Mouse (Mus musculus): ENCODE results near the gene Gm11627.
"Not testable (repeated sequence)": the region's sequence is repeated elsewhere in the genome, so short reads cannot be mapped to it uniquely, and the experiment has no call there.

Gene Gm11627

DNA sequence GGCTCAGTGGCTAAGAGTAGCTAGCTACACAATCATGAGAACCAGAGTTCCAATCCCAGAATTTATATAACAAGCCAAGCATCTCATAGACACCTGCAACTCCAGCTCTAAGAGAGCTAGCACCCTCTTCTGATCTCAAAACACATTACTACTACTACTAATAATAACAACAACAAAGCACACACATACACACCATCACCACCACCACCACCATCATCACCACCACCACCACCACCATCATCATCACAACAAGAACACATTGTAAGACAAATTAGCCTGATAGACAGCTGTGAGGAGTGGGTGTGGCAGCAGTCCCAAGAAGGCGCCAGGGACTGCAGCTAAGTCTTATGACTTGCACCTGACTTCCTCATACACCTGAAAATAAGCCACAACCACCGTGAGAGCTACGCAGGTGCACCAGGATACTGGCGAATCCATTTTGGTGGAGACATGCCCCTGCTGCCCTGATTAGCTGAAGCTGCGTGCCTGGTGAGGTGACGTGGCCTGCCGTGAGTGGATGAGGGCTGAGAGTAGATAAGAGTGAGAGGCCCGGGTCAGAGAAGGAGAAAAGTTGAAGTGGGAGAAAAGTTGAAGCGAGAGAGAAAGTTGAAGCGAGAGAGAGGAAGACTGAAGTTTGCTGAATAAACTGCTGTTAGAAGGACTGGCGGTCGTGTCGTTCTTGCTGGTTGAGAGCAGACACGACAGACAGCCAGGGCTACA lies 14.1 kb downstream of the Gm11627 start:
- DNase-seq (ENCODE audit: inconsistent age in 2 of 2, low spot score in 1 of 2): not testable (repeated sequence)

- no peak for DNase-seq (ENCODE audit: inconsistent age in 2 of 2, low spot score in 1 of 2)
Measured at GRCm38 (mm10) chr11:102558704-102559103, 20.6 kb downstream of the Gm11627 start.

DNA sequence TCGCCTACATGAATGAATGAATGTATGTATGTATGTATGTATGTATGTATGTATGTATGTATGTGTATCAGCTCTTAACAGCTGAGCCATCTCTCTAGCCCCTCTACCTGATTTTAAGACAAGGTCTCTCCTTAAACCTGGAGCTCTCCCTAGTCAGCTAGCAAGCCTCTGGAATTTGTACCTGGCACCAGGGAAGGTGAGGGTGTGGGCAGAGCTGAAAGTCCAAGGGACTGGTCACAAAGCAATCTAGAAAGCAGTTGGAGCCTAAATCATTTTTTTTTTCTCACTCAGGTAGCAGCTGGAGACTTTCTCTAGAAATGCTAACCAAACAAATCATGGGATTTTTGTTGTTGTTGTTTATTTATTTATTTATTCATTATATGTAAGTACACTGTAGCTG lies 21.9 kb downstream of the Gm11627 start:
- no peak for DNase-seq (ENCODE audit: inconsistent age in 2 of 2, low spot score in 1 of 2)

DNA sequence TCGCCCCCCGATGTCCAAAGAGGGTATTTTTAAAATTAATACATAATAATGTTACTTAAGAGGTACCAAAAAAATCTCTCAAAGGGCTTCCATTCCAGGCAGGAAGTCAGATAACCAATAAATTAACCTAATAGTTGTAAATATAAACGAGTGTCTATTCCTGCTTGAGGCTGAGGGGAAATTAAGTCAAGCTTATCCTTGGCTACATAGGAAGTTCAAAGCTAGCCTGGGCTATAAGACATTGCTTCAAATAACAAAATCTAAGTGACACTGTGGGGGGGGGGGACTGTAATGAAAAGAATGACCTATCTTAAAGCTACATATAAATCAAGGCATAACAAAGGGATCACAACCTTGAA lies 22.6 kb downstream of the Gm11627 start:
- DNase-seq (ENCODE audit: inconsistent age in 2 of 2, low spot score in 1 of 2): no peak

GRCm38 (mm10) chr11:102556031-102556715 lies 23.1 kb downstream of the Gm11627 start, which contains the start of gene Gpatch8:
Gene Gpatch8, minus strand, starts transcription at chr11:102556392.
- peak; percentile 98 to 99 for DNase-seq (ENCODE audit: inconsistent age in 2 of 2, low spot score in 1 of 2)

DNA sequence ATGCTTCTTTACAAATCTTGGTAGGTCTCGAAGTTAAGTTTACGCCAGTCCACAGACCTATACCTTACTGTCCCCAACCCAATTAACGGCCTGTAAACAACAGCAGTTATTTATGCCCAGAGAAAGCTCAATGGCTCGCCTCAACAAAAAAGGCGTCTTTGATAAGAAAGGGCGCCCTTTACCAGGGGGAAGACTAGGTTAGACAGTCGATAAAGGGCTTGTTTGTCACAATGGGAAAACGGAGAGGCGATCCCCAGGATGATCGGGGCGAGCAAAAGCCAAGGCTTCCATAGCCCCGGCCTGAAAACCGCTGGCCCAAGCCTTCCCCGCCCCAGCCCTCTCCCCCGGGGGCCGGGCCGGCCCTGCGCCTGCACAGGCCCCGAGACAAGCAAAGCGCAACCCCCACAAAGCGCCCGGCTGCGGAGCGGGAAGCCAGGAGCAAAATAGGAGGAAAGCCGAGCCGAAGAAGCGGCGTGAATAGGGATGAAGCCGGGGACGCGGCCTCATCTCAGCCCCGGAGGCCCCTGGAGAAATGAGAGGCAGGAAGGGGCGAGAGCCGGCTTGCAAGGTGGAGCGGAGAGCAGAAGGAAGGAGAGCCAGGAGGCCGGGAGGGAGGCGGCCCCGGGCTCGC lies 23.7 kb downstream of the Gm11627 start:
- DNase-seq (ENCODE audit: inconsistent age in 2 of 2, low spot score in 1 of 2): no peak

GRCm38 (mm10) chr11:102552051-102552450 lies 27.2 kb downstream of the Gm11627 start:
- DNase-seq (ENCODE audit: inconsistent age in 2 of 2, low spot score in 1 of 2): no peak

- DNase-seq (ENCODE audit: inconsistent age in 2 of 2, low spot score in 1 of 2): peak; percentile 39 to 63
Measured at GRCm38 (mm10) chr11:102551176-102551575, 28.1 kb downstream of the Gm11627 start.

GRCm38 (mm10) chr11:102541471-102541870 lies 37.8 kb downstream of the Gm11627 start:
- peak; percentile 49 to 79 for DNase-seq (ENCODE audit: inconsistent age in 2 of 2, low spot score in 1 of 2)

GRCm38 (mm10) chr11:102540286-102540685 lies 39.0 kb downstream of the Gm11627 start:
- DNase-seq (ENCODE audit: inconsistent age in 2 of 2, low spot score in 1 of 2): not testable (repeated sequence)

DNA sequence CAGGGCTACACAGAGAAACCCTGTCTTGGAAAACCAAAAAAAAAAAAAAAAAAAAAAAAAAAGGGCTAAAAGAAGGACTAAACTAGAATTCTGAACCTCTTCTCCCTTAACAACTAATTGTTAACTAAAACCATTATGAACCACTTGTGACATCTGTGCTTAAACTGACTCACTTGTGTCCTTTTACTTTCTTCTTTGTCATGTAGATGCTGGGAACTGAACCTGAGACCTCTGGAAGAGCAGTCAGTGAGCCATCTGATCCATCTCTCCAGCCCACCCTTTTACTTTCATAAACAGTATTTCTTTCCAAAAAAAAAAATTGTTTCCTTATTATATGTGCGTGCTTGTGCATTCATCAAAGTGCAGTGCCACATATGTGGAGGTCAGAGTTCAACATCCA lies 39.6 kb downstream of the Gm11627 start:
- DNase-seq (ENCODE audit: inconsistent age in 2 of 2, low spot score in 1 of 2): no peak

GRCm38 (mm10) chr11:102536210-102536609 lies 43.1 kb downstream of the Gm11627 start:
- DNase-seq (ENCODE audit: inconsistent age in 2 of 2, low spot score in 1 of 2): peak in 1 of 2 experiments; percentile 64

DNA sequence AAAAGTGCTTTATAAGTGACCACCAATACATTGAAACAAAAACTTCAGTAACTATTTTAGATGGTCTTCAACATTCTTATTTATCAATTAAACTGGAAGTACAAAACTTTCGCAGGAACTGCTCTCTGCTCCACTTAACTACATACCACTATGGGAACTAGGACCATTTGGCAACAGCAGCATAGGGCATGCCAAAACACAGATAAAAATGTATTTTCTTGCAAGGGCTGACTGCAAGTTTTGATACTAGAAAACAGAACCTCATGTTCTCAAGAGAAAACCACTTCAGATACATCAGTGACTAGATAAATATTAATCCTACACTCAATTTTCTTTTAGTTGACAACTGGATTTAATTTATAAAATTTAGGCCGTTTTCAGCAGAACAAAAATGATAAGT lies 45.2 kb downstream of the Gm11627 start:
- DNase-seq (ENCODE audit: inconsistent age in 2 of 2, low spot score in 1 of 2): no peak

DNA sequence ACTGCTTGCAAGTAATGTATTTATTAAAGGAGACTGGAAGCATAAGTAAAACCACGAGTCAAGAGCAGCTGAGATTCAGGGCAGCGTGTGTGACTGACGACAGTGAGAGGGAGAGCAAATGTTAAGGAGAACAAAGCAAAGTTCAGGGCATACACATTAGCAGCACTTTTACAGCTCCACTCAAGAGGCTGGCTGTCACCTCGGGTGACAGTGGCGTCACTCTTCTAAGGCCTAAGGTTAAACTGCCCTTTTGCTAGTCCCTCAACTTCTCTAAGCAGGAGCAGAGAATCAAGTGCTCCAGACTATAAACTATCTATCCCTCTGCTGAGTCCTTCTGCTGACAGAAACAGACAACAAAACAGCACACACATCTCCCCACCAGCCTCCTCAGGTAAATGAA lies 47.8 kb downstream of the Gm11627 start:
- DNase-seq (ENCODE audit: inconsistent age in 2 of 2, low spot score in 1 of 2): no peak

Measured in adrenal gland, adult (tissue).